Mouse (Mus musculus) heart, postnatal 0 days (tissue): ENCODE measurements around the gene Mfap3.

Experiments
- CTCF ChIP-seq: IDR thresholded peaks from 2 replicates; pipeline ENCODE4 v1.5.1; 2016; ENCODE audit warnings: antibody characterized with exemption, control low read depth, low read depth
- EP300 ChIP-seq: IDR thresholded peaks from 2 replicates; pipeline ENCODE4 v1.6.1; 2016; ENCODE audit warnings: antibody characterized with exemption, low read depth

- TF ChIP-seq CTCF = no peak
- TF ChIP-seq EP300 = no peak
Observed at GRCm38 (mm10) chr11:57573686-57574274, 55.3 kb downstream of the Mfap3 start.
